Mouse (Mus musculus): ENCODE measurements at regions not wholly inside any gene's neighbourhood (a gene's known extent, or its start where the extent isn't known, plus 50 kb on each side); places are given as distances from the start of the nearest gene placed in this dataset.

GRCm38 (mm10) chr8:115549112-115549511, 158.5 kb downstream of the Maf start:
- no peak for DNase-seq (ENCODE audit: extremely low spot score, low spot score)

DNA sequence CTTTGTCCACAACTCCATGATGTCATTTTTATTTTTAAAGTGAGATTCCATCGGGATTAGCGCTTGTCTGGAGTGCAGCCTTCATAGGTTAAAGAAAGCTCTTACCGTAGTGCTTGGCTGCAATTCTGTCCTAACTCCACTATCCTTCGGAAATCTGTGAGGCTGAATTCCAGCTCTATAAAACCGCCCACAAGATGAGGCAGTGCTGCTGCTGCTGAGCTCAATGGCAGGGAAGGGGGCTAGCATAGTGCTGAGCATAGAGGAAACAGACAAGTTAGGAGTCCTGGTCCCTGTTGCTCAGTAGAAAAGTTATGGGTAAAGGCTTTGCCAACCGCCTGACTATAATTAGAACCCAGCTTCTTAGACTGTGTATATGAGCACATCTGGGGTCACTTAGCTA, 163.5 kb downstream of the Maf start:
- DNase-seq (ENCODE audit: extremely low spot score, low spot score): no peak

- no peak for DNase-seq (ENCODE audit: extremely low spot score, low spot score)
Observed at GRCm38 (mm10) chr8:115542935-115543334, 164.7 kb downstream of the Maf start.

DNA sequence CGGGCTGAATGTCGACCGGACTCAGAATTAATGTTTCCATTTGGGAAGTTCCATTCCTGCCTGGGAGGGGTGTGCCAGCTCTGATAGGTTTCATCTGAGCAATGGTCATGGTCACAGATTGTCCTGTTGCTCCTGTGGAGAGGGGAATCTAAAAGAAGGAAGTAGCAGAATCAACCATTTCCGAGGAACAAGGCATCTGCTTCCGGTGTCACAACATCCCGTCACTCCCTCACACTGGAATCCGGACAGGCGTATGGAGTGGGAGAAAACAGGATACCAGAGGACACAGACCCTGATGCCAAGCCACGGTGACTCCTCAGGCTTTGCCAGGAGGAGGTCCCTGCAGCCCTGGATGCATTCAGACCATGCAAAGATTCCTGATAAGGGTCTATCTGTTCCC, 168.0 kb downstream of the Maf start:
- no peak for DNase-seq (ENCODE audit: extremely low spot score, low spot score)

DNA sequence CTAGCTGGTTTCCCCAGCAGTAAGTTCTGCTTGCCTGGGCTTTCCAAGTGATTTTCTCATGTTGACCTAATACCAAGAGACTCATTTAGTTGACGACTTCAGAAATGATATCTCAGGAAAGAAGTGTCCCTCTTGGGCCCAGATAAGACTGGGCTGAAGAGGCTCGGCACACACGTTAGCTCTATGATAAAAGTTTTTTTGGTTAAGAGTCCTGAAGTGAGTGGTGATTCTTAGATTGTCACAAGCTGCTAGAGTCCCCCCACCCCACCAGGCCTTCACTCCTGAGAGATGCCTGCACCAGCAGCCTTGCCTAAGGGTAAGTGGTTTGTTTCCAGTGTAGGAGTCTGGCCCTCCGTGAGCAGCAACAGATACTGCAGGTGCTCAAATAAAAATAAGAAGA, 169.4 kb downstream of the Maf start:
- no peak for DNase-seq (ENCODE audit: extremely low spot score, low spot score)

DNA sequence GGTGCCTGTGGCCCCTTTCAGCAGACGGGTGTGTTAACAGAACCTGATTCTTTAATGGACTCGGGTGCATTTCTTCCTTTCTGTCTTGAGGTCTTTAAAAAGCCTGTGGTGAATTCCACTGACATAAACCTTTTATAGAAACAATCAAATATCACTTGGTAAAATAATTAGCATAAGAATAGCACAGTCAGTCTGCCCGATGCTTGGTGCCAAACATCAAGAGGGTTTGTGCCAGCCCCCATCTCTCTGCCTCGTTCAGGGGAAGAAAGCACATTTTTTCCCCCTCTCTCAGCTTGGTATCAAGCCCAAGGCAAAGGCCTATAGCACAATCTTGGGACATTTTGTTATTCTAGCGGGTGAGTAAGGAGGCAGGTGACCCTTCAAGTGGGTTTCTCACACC, 169.8 kb downstream of the Maf start:
- no peak for DNase-seq (ENCODE audit: extremely low spot score, low spot score)

GRCm38 (mm10) chr8:115536554-115537346, 170.8 kb downstream of the Maf start:
- no peak for DNase-seq (ENCODE audit: extremely low spot score, low spot score)

- DNase-seq (ENCODE audit: extremely low spot score, low spot score): no peak
Observed at GRCm38 (mm10) chr8:115536001-115536400, 171.6 kb downstream of the Maf start.

DNA sequence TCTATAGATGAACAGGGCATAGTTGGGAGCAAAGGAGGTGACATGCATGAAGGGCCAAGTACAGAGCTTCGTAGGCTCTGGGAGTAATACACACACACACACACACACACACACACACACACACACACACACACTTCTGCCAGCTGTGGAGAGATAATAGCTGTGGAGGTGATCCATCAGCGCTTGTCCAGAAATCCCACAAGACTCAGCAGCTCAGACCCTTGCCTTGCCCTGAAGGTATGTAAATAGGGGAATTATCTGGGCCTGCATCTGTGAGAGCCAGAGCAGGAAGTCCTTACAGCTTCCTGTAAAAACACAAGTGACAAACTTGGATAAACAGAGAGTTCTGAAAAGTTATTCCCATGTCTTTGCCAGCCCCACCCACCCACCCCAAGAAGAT, 173.6 kb downstream of the Maf start:
- DNase-seq (ENCODE audit: extremely low spot score, low spot score): no peak

GRCm38 (mm10) chr8:115531343-115531742, 176.3 kb downstream of the Maf start:
- DNase-seq (ENCODE audit: extremely low spot score, low spot score): no peak

DNA sequence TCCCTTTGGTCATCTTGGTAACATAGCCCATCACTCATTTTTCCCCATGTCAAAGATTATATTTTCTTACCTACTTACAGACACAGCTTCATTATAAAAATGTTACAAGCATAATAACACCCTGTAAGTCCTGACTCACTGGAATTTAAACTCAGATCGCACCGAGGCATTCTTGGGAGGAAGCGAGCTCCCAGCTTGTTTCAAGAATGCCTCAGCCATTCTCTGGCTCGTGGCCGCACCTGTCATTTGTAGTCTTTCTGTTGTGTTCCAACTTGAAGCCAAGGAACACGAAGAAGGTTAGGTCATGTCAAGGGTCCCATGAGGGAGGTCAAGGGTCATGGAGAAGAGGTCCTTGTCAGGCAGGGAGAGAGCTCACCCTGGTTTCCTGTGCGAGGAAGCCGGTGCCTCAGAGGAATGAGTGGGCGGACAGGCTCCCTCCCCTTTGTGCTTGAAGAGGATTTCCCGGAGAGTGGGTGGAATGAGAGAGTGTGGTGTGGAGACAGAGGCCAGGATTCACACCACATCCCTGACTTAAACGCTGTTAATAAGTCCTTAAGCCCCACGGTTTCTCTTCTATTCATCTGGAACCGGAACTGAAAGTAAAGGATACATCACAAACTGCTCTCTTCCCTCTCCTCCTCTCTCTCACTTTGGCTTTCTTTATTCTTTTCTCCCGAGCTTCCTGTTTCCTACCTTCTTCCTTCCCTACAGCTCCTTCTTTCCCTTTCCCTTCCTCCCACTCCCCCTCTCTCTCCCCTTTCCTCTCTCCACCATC, 177.8 kb downstream of the Maf start:
- no peak for DNase-seq (ENCODE audit: extremely low spot score, low spot score)

DNA sequence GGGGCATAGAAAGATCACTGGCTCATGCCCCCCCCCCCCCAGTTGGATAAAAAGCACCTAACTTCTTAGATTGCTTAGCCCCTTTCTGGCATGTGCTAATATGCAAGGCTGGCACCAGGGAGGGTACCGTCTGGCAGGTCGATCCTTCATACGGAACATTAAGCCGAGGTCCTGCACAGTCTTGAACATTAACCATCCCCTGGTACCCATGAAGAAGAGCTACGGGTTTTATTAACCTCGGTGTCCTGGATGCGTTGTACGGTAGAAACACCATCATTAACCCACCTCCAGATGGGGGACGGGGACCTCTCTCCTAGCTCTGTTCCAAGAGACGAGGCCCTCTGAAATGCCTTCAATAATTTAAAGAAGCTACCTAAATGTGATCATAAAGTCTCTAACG, 178.7 kb downstream of the Maf start:
- no peak for DNase-seq (ENCODE audit: extremely low spot score, low spot score)

DNA sequence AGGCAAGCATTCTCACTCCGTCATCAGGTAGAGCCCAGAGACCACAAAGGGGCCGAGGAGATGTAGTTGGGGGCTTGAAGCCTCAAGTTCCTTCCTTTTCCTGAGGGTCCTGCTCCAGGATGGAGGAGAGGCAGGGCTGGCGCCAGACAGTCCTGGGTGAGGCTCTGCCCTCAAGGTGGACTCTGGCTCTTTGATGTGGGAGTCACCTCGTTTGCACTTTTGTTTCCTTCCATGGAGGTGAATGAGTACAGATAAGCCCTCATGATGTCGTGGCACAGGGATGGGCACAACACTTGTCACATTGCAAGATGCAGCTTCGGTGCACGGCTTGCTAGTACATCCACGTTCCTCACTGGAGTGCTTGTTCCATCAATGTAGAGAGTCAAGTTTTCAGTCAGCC, 182.4 kb downstream of the Maf start:
- DNase-seq (ENCODE audit: extremely low spot score, low spot score): no peak

- DNase-seq (ENCODE audit: extremely low spot score, low spot score): no peak
Observed at GRCm38 (mm10) chr8:115524713-115525112, 182.9 kb downstream of the Maf start.

GRCm38 (mm10) chr8:115522527-115522926, 185.1 kb downstream of the Maf start:
- DNase-seq (ENCODE audit: extremely low spot score, low spot score): no peak

DNA sequence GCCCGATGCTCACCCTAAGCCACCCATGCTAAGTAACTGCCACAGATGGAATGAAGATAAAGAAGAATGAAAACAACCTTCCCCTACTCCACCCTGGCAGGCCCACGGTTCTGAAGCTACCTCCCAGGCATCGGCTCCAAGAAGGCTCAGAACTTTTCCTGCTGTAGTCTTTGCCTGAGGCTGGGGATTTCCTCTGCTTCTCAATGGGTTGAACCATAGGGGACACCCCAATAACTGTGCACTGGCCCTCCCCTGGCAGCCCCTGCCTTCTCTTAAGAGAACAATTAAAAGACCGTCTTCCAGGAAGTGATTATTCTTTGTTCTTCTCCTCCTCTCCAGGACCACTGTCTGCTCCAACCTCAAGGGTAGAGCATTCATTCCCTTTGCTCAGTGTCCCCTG, 191.9 kb downstream of the Maf start:
- no peak for DNase-seq (ENCODE audit: extremely low spot score, low spot score)

GRCm38 (mm10) chr8:115514485-115514884, 193.1 kb downstream of the Maf start:
- DNase-seq (ENCODE audit: extremely low spot score, low spot score): no peak

- DNase-seq (ENCODE audit: extremely low spot score, low spot score): no peak
Observed at GRCm38 (mm10) chr8:115507180-115507579, 200.4 kb downstream of the Maf start.

GRCm38 (mm10) chr8:115506741-115507140, 200.9 kb downstream of the Maf start:
- DNase-seq (ENCODE audit: extremely low spot score, low spot score): no peak

- no peak for DNase-seq (ENCODE audit: extremely low spot score, low spot score)
Observed at GRCm38 (mm10) chr8:115496016-115496415, 211.6 kb downstream of the Maf start.

DNA sequence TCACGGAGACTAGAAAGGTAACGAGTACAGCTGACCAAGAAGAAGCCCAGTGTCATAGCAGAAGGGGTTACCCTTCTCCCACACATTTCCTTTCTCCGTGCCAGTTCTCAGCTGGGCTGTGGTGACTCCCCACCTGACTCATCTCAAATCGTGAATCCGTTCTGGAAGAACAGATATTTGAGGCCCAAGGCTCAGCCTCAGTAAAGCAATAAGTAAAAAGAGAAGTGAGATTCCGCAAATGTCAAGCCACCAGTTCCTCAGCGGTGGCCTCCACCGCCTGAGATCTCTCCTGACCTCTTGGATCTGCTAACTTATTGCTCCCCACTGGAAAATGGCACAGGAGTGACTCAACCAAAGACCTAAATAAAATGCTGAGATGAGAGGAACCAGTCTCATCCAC, 213.2 kb downstream of the Maf start:
- DNase-seq (ENCODE audit: extremely low spot score, low spot score): no peak

GRCm38 (mm10) chr8:115486904-115487303, 220.7 kb downstream of the Maf start:
- DNase-seq (ENCODE audit: extremely low spot score, low spot score): no peak

DNA sequence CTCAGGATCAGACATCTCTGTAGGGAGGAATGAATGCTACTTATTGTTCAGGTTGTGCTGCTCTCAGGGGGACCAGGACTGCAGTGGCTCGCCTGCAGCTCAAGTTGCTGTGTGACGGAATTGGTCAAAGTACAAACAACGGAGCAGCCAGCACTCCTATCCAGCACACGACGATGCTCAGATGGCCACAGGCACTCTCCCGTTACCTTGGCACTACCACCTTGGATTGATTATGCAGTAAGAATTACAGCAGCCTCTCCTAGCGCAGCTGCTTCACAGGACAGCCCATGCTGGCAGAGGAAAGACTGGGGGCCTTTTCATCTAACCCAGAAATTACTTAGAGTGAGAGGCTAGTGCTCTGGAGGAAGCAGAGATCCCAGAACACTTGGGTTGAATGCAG, 226.5 kb downstream of the Maf start:
- no peak for DNase-seq (ENCODE audit: extremely low spot score, low spot score)
